Mouse (Mus musculus): ENCODE measurements around the gene Nedd4.
A peak's percentile ranks its signal among the peaks of the same experiment; 100 is the strongest.
"Not testable (repeated sequence)": the region's sequence is repeated elsewhere in the genome, so short reads cannot be mapped to it uniquely, and the experiment has no call there.

Nedd4 gene

DNA sequence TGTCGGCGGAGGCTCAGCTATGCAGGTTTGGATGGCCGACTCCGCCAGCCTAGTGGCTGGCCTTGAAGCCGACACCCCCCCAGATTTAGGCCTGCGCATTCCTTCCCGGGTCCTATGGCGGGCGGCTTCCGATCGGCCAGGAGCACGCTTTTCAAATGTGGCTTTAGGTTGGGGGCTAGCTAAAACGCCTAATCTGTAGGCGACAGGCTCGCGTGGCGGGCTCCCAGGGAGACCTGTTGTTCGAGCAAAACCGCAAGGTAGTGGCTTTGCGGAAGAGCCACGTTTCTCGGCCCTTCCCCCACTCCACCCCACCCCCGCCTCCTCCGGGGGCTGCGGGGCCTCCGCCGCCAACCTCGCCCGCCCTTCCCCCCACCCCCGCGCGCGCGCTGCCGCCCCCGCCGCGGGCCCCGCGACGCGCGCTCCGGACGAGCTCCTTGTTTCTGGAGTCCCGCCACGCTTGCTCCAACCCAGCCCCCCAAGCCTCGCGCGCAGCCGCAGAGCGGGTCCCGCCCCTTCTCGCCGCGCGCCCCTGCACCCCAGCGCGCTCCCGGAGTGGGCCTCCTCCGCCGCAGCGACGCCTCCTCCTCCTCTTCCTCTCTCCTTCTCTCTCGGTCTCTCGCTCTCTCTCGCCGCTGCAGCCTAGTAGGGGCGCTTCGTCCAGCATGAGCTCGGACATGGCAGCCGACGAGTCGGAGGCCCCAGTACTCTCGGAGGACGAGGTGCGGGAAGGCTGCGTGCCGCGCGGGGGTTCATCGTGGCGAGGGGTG is at the start of gene Nedd4:
Nedd4 (plus strand) TSS at position 452 of the 767 bp plus-strand sequence.
- DNase-seq = peak; percentile 93

GRCm38 (mm10) chr9:72613884-72614283 is 48.3 kb upstream of the Nedd4 start:
- peak; percentile 11 for DNase-seq

DNA sequence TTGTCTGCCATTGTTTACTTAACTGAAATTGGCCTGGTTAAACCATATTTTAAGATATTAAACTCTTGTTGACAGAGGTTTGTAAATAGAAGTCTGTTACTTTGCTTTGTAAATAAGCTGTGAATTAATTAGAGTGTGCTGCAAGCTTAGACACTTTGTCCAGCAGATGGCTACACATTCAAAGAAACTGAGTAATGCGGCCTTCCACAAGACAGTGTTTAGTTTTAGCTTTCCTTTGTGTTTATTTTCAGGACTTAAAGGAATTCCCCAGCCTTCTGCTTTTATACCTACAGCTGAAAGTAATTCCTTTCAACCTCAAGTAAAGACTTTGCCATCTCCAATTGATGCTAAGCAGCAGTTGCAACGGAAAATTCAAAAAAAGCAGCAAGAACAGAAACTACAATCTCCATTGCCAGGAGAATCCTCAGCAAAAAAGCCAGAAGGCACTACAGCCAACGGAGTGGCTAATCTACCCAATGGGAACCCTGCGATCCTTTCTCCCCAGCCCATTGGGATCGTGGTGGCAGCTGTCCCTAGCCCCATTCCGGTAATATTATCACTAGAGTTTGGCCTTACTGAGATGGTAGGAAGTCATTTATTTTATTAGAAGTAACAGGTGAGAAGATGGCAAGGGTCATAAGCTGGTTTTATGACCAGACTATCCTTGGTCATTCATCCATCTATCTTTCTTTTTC is 47.2 kb upstream of the Nedd4 start:
- DNase-seq = no peak

GRCm38 (mm10) chr9:72618037-72618436 is 44.1 kb upstream of the Nedd4 start:
- DNase-seq = no peak

DNA sequence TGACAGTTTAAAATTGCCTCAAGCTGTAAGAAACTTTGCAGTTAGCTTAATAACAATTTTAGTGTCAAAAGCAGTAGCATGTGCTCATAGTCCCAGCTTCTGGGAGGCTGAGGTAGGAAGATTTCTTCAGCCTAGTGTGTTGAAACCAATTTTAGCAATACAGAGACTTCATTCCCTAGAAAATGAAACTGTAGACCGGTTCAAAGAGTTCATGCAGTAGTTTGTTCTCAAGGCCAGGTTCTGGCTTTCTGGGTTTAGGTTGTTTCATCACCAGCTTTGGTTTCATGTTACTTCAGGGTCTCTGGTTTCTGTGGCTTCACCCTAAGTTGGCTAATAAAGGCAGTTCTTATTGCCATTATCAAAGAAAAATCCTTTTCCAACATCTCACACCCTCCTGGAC is 38.5 kb upstream of the Nedd4 start:
- no peak for DNase-seq

- DNase-seq = no peak
Measured at GRCm38 (mm10) chr9:72627598-72627997, 34.5 kb upstream of the Nedd4 start.

- DNase-seq = no peak
Measured at GRCm38 (mm10) chr9:72628591-72628990, 33.6 kb upstream of the Nedd4 start.

- no peak for DNase-seq
Measured at GRCm38 (mm10) chr9:72632198-72632597, 29.9 kb upstream of the Nedd4 start.

GRCm38 (mm10) chr9:72635134-72635533 is 27.0 kb upstream of the Nedd4 start:
- DNase-seq = no peak

DNA sequence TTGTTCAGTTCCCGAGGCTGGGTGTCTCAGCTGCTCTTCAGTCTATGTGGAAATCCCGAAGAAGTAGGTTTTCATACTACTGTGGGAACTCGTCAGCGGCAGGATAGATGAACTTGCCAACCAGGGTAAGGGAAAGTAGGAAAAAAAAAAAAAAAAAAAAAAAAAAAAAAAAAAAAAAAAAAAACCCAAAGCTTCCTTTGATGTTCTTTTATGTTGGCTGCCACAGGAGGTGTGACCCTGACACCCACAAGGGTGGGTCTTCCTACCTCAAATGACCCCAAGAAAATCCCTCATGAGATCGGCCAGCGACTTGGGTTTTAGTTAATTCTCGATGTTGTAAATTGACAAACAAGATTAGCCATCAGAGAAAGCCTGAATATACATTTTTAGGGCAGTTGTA is 25.6 kb upstream of the Nedd4 start:
- DNase-seq = no peak

DNA sequence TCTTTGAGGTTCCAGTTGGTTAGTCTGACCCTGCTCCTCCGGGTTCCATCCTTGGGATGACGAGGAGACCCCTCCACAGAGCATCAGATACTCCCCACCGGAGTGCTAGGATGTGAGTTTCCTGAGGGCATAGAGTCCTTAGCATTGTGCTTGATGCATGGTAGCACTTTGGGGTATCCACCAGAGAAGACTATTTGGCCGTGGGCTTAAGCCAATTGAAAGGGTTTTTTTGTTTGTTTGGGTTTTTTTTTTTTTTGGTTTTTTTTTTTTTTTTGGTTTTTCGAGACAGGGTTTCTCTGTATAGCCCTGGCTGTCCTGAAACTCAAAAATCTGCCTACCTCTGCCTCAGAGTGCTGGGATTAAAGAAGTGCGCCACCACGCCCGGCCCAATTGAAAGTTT is 24.9 kb upstream of the Nedd4 start:
- DNase-seq = no peak

DNA sequence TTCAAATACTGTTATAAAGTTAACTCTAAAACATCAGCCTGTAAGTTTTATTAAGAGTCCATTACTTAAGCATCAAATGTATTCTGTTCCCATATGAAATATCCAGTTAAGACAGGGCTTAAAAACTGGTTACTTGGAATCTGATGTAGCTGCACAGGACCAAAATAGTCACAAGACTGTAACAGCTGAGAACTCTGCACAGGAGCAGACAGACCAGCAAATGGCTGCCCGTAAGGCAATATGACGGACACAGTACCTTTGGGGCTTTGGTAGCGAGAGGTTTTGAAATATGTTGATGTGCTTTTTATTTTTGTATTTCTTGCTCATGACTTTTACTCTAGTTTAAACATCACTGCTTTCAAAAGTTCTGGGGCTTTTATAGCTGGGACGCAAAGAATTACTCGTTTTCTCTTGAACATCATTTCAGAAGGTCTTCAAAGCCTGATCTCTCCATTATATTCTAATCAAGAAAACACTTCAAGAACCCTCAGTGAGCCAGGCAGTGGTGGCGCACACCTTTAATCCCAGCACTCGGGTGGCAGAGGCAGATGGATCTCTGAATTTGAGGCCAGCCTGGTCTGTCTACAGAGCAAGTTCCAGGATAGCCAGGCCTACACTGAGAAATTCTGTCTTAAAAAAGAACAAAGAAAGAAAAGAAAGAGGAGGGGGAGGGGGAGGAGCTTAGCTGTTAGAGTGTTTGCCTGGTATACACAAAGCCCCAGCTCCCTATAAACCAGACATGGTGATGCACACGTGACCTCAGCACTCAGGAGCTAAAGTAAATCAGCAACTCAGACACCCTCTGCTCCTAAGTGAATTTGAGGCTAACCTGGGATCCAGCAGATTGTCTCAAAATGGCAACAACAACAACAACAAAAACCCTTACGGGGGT is 22.9 kb upstream of the Nedd4 start:
- DNase-seq = no peak

GRCm38 (mm10) chr9:72639843-72640621 is 22.1 kb upstream of the Nedd4 start:
- DNase-seq = peak; percentile 73

DNA sequence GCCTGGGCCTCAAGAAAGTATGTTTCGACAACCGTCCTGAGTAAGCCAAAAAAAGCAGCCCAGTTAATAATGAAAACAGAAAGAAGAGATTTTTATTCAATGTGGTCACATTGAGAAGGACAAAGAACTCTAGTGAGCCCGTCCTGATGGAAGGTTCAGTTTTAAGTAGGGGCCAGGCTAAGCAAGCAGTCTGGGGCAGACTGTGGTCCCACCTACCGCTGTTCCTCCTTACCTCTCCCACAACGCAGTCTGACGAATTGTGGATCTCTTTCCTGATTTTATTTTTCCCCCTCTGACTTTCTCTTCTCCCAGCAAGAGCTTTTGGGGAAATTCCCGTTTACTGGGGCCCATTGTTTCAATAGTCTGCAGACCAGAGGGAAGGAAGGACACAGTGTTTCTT is 21.5 kb upstream of the Nedd4 start:
- DNase-seq = no peak

DNA sequence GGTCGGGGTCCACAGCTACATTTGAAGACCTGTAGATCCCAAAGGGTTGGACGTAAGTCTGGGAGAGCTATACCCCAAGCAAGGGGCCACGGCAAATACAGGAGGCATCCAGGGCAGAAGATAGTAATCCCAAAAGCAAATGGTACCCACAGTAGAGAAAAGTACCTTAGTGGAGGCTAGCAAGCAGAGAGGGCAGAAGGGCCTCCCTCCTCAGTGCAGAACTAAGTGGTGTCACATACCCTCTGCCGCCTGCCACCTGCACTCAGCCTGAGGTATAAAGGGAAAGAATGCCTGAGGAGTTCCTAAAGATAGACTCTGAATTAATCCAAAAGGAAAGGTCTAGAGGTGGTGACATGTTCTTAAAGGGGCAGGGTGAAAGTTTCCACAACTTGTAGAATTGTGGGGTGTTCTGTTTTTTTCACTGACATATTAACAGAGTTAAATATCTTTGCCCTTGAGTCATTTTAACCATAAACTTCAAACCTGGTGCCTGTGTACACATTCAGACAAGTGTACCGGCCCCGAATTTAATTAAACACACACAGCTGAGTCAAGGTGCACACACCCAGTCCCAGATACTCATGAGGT is 21.0 kb upstream of the Nedd4 start:
- DNase-seq = no peak

DNA sequence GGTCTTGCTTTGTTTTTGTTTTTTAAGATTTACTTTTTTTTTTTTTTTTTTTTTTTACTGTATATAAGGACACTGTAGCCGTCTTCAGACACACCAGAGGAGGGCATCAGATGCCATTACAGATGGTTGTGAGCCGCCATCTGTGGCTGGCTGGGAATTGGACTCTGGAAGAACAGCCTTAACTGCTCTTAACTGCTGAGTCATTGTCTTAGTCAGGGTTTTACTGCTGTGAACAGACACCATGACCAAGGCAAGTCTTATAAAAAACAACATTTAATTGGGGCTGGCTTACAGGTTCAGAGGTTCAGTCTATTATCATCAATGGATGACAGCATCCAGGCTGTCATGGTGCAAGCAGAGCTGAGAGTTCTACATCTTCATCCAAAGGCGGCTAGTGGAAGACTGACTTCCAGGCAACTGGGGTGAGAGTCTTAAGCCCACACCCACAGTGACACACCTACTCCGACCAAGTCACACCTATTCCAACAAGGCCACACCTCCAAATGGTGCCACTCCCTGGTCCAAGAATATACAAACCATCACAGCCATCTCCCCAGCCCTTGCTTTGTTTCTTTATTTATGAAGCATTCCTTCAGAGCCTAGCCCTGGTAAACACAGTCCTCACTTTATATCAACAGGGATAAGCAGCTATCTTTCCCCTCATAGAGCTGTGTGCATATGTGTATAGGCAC is 19.2 kb upstream of the Nedd4 start:
- DNase-seq = not testable (repeated sequence)

GRCm38 (mm10) chr9:72643651-72644417 is 18.3 kb upstream of the Nedd4 start:
- DNase-seq = no peak

- no peak for DNase-seq
Measured at GRCm38 (mm10) chr9:72644418-72645110, 17.6 kb upstream of the Nedd4 start.

DNA sequence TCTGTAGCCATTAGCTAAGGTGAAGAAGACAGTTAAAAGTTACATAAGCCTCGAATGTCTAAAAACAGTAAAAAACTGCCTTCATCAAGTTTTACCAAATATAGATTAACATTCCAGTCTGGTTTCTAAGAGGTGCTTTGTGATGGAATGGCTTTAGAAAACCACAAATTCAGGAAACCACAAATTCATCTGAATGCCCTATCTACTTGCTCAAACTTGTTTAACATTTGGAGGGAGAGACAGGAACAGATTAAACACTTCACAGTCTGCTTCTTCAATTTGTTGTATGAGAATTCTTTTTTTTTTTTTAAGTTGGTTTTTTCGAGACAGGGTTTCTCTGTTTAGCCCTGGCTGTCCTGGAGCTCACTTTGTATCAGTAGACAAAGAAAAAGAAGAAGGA is 12.4 kb upstream of the Nedd4 start:
- no peak for DNase-seq

DNA sequence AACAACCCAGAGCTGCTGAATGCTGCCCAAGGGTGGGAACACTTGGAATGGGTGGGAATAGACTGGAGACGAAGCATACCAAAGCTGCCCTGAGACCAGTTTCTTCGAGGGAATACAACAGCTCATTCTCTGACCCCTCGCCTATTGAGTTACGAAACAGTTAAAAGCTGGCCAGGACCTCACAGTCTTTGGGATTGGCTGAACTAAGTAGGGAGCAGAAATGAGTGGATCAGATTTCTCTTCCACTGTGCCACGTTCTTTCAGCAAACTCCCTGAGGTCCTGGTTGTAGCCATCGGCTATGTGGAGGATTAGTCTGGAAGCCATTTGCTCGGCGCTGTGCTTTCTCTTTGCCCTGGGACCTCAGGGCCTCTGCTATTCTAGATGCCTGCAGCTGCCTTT is 9.2 kb upstream of the Nedd4 start:
- no peak for DNase-seq

Measured in cerebellum, adult 11 months (tissue).